Mouse (Mus musculus) kidney, postnatal 10 days (tissue): Measurements from ENCODE around the gene Mboat1.
A peak's percentile ranks its signal among the peaks of the same experiment; 100 is the strongest.

Experiments
- DNase-seq: peaks from one replicate; pipeline ENCODE4 v3.0.0; 2021; ENCODE audit warnings: mixed read lengths

Gene Mboat1

GRCm38 (mm10) chr13:30252692-30253091 is 116.4 kb downstream of the Mboat1 start:
- no peak for DNase-seq

GRCm38 (mm10) chr13:30253636-30254264 is 117.5 kb downstream of the Mboat1 start:
- DNase-seq: peak; percentile 57

- no peak for DNase-seq
These were observed 118.1 kb downstream of the Mboat1 start for GRCm38 (mm10) chr13:30254421-30254820.

GRCm38 (mm10) chr13:30258802-30259201 is 122.5 kb downstream of the Mboat1 start:
- DNase-seq: no peak

GRCm38 (mm10) chr13:30259326-30259725 is 123.0 kb downstream of the Mboat1 start:
- no peak for DNase-seq

- DNase-seq: peak; percentile 87
These were observed 123.7 kb downstream of the Mboat1 start for GRCm38 (mm10) chr13:30259912-30260560.

GRCm38 (mm10) chr13:30263681-30264080 is 127.4 kb downstream of the Mboat1 start:
- DNase-seq: no peak

GRCm38 (mm10) chr13:30264303-30264702 is 128.0 kb downstream of the Mboat1 start:
- DNase-seq: no peak

GRCm38 (mm10) chr13:30264765-30265164 is 128.5 kb downstream of the Mboat1 start:
- DNase-seq: no peak

GRCm38 (mm10) chr13:30266036-30266435 is 129.7 kb downstream of the Mboat1 start:
- no peak for DNase-seq

GRCm38 (mm10) chr13:30272040-30272686 is 135.9 kb downstream of the Mboat1 start:
- DNase-seq: peak; percentile 74
